ENCODE assay signal across 14 mouse cellular contexts in the genomic region with DNA sequence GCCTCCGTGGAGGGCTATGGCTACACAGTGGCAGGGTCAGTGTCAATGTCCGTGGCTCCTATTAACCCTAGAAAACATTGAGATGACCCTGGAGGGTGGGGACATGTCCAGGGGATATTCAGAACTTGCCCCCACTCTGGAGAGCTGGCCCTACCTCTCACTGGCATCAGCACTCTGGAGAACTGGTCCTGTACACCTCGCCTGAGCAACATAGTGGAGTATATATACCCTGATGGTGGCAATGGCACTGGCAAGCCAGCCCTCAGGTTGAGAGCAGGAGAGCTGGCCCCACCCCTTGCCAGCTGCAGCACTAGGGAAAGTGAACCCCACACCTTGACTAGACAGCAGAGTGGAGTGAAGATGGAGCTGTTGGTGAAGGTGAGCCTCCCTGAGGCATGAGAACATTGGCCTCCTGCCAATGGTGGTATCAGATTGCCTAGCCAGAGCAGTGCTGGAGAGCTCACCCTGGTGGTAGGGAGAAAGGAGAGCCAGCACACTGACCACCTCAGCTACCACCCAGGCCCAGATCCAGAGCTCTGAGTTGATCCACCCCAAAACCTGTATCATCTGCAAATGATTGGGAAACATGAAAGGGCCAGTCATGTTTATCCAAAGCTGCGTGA.
DNase-seq lines count a peak whose midpoint lies in the region; ATAC-seq lines count a peak whose summit lies in the region.
"Had no signal": no experiment of that assay in that cellular context is flagged by ENCODE, and none has a peak within 500 bp of the region (broad histone marks: within the 10 kb centered on the region; RNA-seq: fewer than 3 reads in every experiment).

No protein-coding gene starts in this region.

- 0 out of 2 replicates have a peak, but pooled peaks have one; percentile 26 for ATAC-seq in forebrain, embryonic 15.5 days (replicated peaks)
- no peak for ATAC-seq in forebrain, embryonic 14.5 days
- ATAC-seq in lung, embryonic 15.5 days (ENCODE audit: borderline replicate concordance, extremely low read depth, low FRiP score, low TSS enrichment): peak; percentile 55
- peak; percentile 64 for ATAC-seq in megakaryocyte progenitor cell, adult 5-6 weeks (replicated peaks; ENCODE audit: poor library complexity)

- no peaks in the 10 kb centered on the region for H3K4me1 ChIP-seq in forebrain, embryonic 15.5 days
- H3K4me1 ChIP-seq in forebrain, embryonic 14.5 days (ENCODE audit: control insufficient read depth, insufficient read depth, low read length): no peaks in the 10 kb centered on the region
- no peaks in the 10 kb centered on the region for H3K4me1 ChIP-seq in lung, embryonic 15.5 days

- H3K9me3 ChIP-seq in forebrain, embryonic 15.5 days: no peaks in the 10 kb centered on the region
- no peaks in the 10 kb centered on the region for H3K9me3 ChIP-seq in forebrain, embryonic 14.5 days (replicated peaks; ENCODE audit: control insufficient read depth, low read length)
- H3K9me3 ChIP-seq in lung, embryonic 15.5 days: no peaks in the 10 kb centered on the region

- DNase-seq in forebrain, embryonic 14.5 days (ENCODE audit: low spot score): no peak
- DNase-seq in lung, postnatal 10 days: no peak
- DNase-seq in NIH3T3 (ENCODE audit: low read depth): peak; percentile 20
- DNase-seq in MN1 (ENCODE audit: low spot score): no peak
- DNase-seq in left cerebral cortex, adult 11 months (ENCODE audit: low spot score): no peak
- DNase-seq: cerebellum, adult 8-10 months; heart, adult 18-20 months; heart, postnatal 14 days; lung, postnatal 36 days; right cerebral cortex, postnatal 25 days; thymus, adult 18-20 months had no signal

- H3K4me2 ChIP-seq in forebrain, embryonic 15.5 days (replicated peaks): no peak overlapping the region
- H3K4me2 ChIP-seq in forebrain, embryonic 14.5 days (ENCODE audit: low read length): no peak overlapping the region
- H3K4me2 ChIP-seq in lung, embryonic 15.5 days: no peak overlapping the region

- WGBS in forebrain, embryonic 15.5 days: 87% methylated on average over 4 of the region's 4 CpGs
- WGBS in forebrain, embryonic 14.5 days: 92% methylated on average over 4 of the region's 4 CpGs
- 79% methylated on average over 4 of the region's 4 CpGs for whole genome bisulfite sequencing in lung, embryonic 15.5 days

- H3K4me3 ChIP-seq in forebrain, embryonic 15.5 days: no peak overlapping the region
- H3K4me3 ChIP-seq in forebrain, embryonic 14.5 days (ENCODE audit: low read depth, low read length): no peak overlapping the region
- H3K4me3 ChIP-seq in lung, embryonic 15.5 days: no peak overlapping the region

- no peak overlapping the region for H3K27ac ChIP-seq in forebrain, embryonic 15.5 days (replicated peaks)
- H3K27ac ChIP-seq in forebrain, embryonic 14.5 days (ENCODE audit: low read depth, low read length): no peak overlapping the region
- no peak overlapping the region for H3K27ac ChIP-seq in lung, embryonic 15.5 days

- H3K36me3 ChIP-seq in forebrain, embryonic 15.5 days: no peaks in the 10 kb centered on the region
- no peaks in the 10 kb centered on the region for H3K36me3 ChIP-seq in forebrain, embryonic 14.5 days (ENCODE audit: control insufficient read depth, insufficient read depth, low read length)
- H3K36me3 ChIP-seq in lung, embryonic 15.5 days: no peaks in the 10 kb centered on the region

- H3K27me3 ChIP-seq in forebrain, embryonic 15.5 days: no peaks in the 10 kb centered on the region
- H3K27me3 ChIP-seq in forebrain, embryonic 14.5 days (replicated peaks; ENCODE audit: control insufficient read depth, insufficient read depth, low read length): no peaks in the 10 kb centered on the region
- no peaks in the 10 kb centered on the region for H3K27me3 ChIP-seq in lung, embryonic 15.5 days

- H3K9ac ChIP-seq in forebrain, embryonic 15.5 days (replicated peaks): no peak overlapping the region
- no peak overlapping the region for H3K9ac ChIP-seq in forebrain, embryonic 14.5 days (ENCODE audit: low read length)
- no peak overlapping the region for H3K9ac ChIP-seq in lung, embryonic 15.5 days
